ENCODE assay signal across 15 mouse cellular contexts in the genomic region with DNA sequence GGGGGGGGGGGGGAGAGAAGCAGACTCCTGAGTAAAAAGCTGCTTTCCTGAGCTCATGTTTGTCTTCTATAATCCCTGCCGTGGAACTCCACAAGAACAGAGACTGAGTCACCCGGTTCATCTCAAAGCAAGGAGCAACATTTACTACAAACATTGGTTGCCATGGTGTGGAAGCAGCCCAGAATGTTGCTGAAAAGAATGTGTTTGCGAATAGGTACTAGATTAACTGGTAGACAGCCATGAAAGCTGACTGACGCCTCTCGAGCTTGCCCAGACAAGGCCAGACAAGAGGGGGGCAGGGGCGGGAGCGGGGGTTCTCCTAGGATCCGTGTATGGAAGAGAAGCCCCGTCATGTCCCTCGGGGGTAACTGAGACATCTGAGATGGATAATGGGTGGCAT. TPM values are rescaled to one million over a fixed set of nuclear protein-coding genes. Genes with fewer than 3 reads are reported as not detected.
DNase-seq lines count a peak whose midpoint lies in the region; ATAC-seq and TF ChIP-seq lines count a peak whose summit lies in the region.
"Had no signal": no experiment of that assay in that cellular context is flagged by ENCODE, and none has a peak within 500 bp of the region (broad histone marks: within the 10 kb centered on the region; RNA-seq: fewer than 3 reads in every experiment).

No protein-coding gene starts in this region.

- no peak overlapping the region for H3K4me3 ChIP-seq in limb, embryonic 14.5 days (replicated peaks; ENCODE audit: low read length)
- no peak overlapping the region for H3K4me3 ChIP-seq in limb, embryonic 10.5 days
- H3K4me3 ChIP-seq: embryonic facial prominence, embryonic 15.5 days; forebrain, embryonic 13.5 days had no signal

- H3K27ac ChIP-seq in limb, embryonic 14.5 days (replicated peaks; ENCODE audit: low read depth, low read length), result no peak overlapping the region
- no peak overlapping the region for H3K27ac ChIP-seq in limb, embryonic 10.5 days
- H3K27ac ChIP-seq: forebrain, embryonic 13.5 days; macrophage had no signal

- peak; percentile 15 for DNase-seq in limb, embryonic 14.5 days (ENCODE audit: low spot score)
- DNase-seq in limb, embryonic 10.5 days (ENCODE audit: low spot score), result no peak
- DNase-seq in urinary bladder, postnatal 36 days (ENCODE audit: low spot score in 2 of 2), result peak; percentile 28 to 36
- no peak for DNase-seq in urinary bladder, postnatal 25 days (ENCODE audit: low spot score)
- peak; percentile 61 for DNase-seq in lung, postnatal 25 days (ENCODE audit: low spot score)
- DNase-seq in adrenal gland, postnatal 36 days, result no peak
- DNase-seq in adrenal gland, postnatal 10 days, result no peak
- DNase-seq: cerebellum, postnatal 14 days; kidney, adult 18-20 months; kidney, postnatal 36 days; retina, postnatal 1 day; spleen, adult 18-20 months had no signal

- H3K27me3 ChIP-seq in limb, embryonic 14.5 days (ENCODE audit: control insufficient read depth, insufficient read depth, low read length), result no peaks in the 10 kb centered on the region
- peaks cover 16% of the 10 kb centered on the region for H3K27me3 ChIP-seq in limb, embryonic 10.5 days (ENCODE audit: low read depth, poor library complexity, severe bottlenecking)
- H3K27me3 ChIP-seq: embryonic facial prominence, embryonic 15.5 days; forebrain, embryonic 13.5 days had no signal

- H3K36me3 ChIP-seq in limb, embryonic 14.5 days (ENCODE audit: control insufficient read depth, insufficient read depth, low read length), result peaks cover 55% of the 10 kb centered on the region
- peaks cover 48% of the 10 kb centered on the region for H3K36me3 ChIP-seq in limb, embryonic 10.5 days

- H3K9ac ChIP-seq in limb, embryonic 14.5 days (ENCODE audit: low read depth, low read length, severe bottlenecking), result no peak overlapping the region
- H3K9ac ChIP-seq: embryonic facial prominence, embryonic 15.5 days; forebrain, embryonic 13.5 days had no signal

- ATAC-seq in limb, embryonic 14.5 days (ENCODE audit: low FRiP score, low read depth), result peak; percentile 28; the same call in 1 of the 2 replicates
- ATAC-seq: forebrain, embryonic 13.5 days had no signal

- H3K9me3 ChIP-seq in limb, embryonic 14.5 days (ENCODE audit: control insufficient read depth, low read length), result no peaks in the 10 kb centered on the region
- H3K9me3 ChIP-seq in limb, embryonic 10.5 days (replicated peaks), result no peaks in the 10 kb centered on the region; the same call in 1 of the 2 replicates
- H3K9me3 ChIP-seq: embryonic facial prominence, embryonic 15.5 days; forebrain, embryonic 13.5 days had no signal

- no peak overlapping the region for H3K4me2 ChIP-seq in limb, embryonic 14.5 days (replicated peaks; ENCODE audit: low read depth, low read length, severe bottlenecking)
- H3K4me2 ChIP-seq: embryonic facial prominence, embryonic 15.5 days; forebrain, embryonic 13.5 days had no signal

- no peak for TF ChIP-seq POLR2A in limb, embryonic 14.5 days (IDR thresholded peaks at IDR 0.05; ENCODE audit: borderline replicate concordance, extremely low read depth, insufficient read depth, insufficient read length)

- WGBS in limb, embryonic 14.5 days, result 76% methylated on average over 10 of the region's 10 CpGs
- WGBS in limb, embryonic 10.5 days, result 87% methylated on average over 10 of the region's 10 CpGs

- H3K4me1 ChIP-seq in limb, embryonic 14.5 days (ENCODE audit: control insufficient read depth, insufficient read depth, low read length), result no peaks in the 10 kb centered on the region
- no peaks in the 10 kb centered on the region for H3K4me1 ChIP-seq in limb, embryonic 10.5 days

RNA-seq across cellular contexts. Expression of gene A930033H14Rik, which starts 58.5 kb away (rescaled TPM):
- 2.9 and 4.2 TPM in 2 replicates for polyA plus RNA-seq in limb, embryonic 14.5 days (2012; rRNA removed)
- polyA plus RNA-seq in limb, embryonic 14.5 days (2014; fragmentation: Nextera tagmentation; extraction: Ambion mirVana), result 3.1 and 3.2 TPM in 2 replicates
- 1.0 and 1.6 TPM in 2 replicates for polyA plus RNA-seq in limb, embryonic 10.5 days (2016; fragmentation: Nextera tagmentation; extraction: Ambion mirVana)
- 1 to 10 TPM; 1.2 to 2.8 TPM for total RNA-seq in adrenal gland, postnatal 36 days (2021)
- total RNA-seq in adrenal gland, postnatal 10 days (2021), result 1 to 10 TPM; 2.5 to 4.4 TPM

Comparison
In these comparisons a context has a peak if more than half of its experiments do, and no peak if none do; other contexts are left out.
1. DNase-seq: peak in limb, embryonic 14.5 days (single experiment), urinary bladder, postnatal 36 days (2 of 2) and lung, postnatal 25 days (single experiment); none in limb, embryonic 10.5 days (single experiment), urinary bladder, postnatal 25 days (single experiment), adrenal gland, postnatal 36 days (0 of 2) and adrenal gland, postnatal 10 days (single experiment).